Mouse (Mus musculus): ENCODE results near the gene Cntnap1. TPM values are rescaled to one million over a fixed set of nuclear protein-coding genes. Genes with fewer than 3 reads are reported as not detected.
"Not testable (repeated sequence)": the region's sequence is repeated elsewhere in the genome, so short reads cannot be mapped to it uniquely, and the experiment has no call there.

Gene Cntnap1
- 8.7 and 11.2 TPM in 2 replicates for polyA plus RNA-seq (2015; fragmentation: Nextera tagmentation; extraction: Ambion mirVana)

GRCm38 (mm10) chr11:101170354-101170810 lies at the start of gene Cntnap1:
Cntnap1 (plus strand) TSS chr11:101170523.
- H3K27me3 ChIP-seq (replicated peaks; ENCODE audit: control insufficient read depth, insufficient read depth, low read length): peaks cover 32% of the 10 kb centered on the region
- peak within 1 kb of the TSS; percentile 69 for H3K4me3 ChIP-seq (ENCODE audit: low read length)
- WGBS: 0% methylated on average over 27 of the region's 35 CpGs
- no peaks in the 10 kb centered on the region for H3K9me3 ChIP-seq (ENCODE audit: control insufficient read depth, low read length)
- peak within 1 kb of the TSS; percentile 78 for H3K9ac ChIP-seq (ENCODE audit: low read depth, low read length)
- peak within 1 kb of the TSS; percentile 82 for H3K27ac ChIP-seq (ENCODE audit: low read depth, low read length)
- no peak for ATAC-seq
- H3K4me1 ChIP-seq (ENCODE audit: control insufficient read depth, insufficient read depth, low read depth, low read length): peaks cover 56% of the 10 kb centered on the region
- peak within 1 kb of the TSS; percentile 90 for H3K4me2 ChIP-seq (ENCODE audit: low read length)
- H3K36me3 ChIP-seq (ENCODE audit: control insufficient read depth, insufficient read depth, low read length): peaks cover 9% of the 10 kb centered on the region

GRCm38 (mm10) chr11:101120545-101121188 lies 49.7 kb upstream of the Cntnap1 start:
- Histone ChIP-seq H3K4me2 (ENCODE audit: low read length) (peak overlapping the region; percentile 88), H3K27ac (ENCODE audit: low read depth, low read length) (peak overlapping the region; percentile 88), H3K27me3 (replicated peaks; ENCODE audit: control insufficient read depth, insufficient read depth, low read length) (no peaks in the 10 kb centered on the region), H3K4me1 (ENCODE audit: control insufficient read depth, insufficient read depth, low read depth, low read length) (peaks cover 28% of the 10 kb centered on the region), H3K4me3 (ENCODE audit: low read length) (peak overlapping the region; percentile 99), H3K9me3 (ENCODE audit: control insufficient read depth, low read length) (no peaks in the 10 kb centered on the region), H3K36me3 (ENCODE audit: control insufficient read depth, insufficient read depth, low read length) (no peaks in the 10 kb centered on the region; the same call in none of the 2 replicates), H3K9ac (ENCODE audit: low read depth, low read length) (peak overlapping the region; percentile 73)
- ATAC-seq: no peak
- WGBS: 20% methylated on average over 19 of the region's 19 CpGs

DNA sequence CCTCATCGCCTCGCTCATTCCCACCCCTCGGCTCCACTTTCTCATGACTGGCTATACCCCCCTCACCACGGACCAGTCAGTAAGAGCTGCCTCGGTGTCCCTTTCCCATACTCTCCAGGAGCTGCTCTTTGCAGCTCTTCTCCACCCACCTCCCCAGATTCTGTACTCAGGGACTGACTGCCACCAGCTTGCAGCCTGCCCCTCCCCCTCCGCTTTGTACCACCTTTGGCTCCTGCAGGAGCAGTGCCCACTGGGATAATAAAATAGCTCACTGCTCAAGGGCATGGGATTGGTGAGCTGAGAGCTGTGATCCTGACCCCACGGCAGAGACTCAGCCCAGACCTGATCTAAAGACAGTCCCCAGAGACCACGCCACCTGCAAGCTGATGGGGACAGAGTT lies 45.8 kb upstream of the Cntnap1 start:
- not testable (repeated sequence) for H3K4me2 ChIP-seq (ENCODE audit: low read length); H3K9ac ChIP-seq (ENCODE audit: low read depth, low read length); H3K9me3 ChIP-seq (ENCODE audit: control insufficient read depth, low read length); H3K27ac ChIP-seq (ENCODE audit: low read depth, low read length); H3K4me1 ChIP-seq (ENCODE audit: control insufficient read depth, insufficient read depth, low read depth, low read length); ATAC-seq; H3K27me3 ChIP-seq (replicated peaks; ENCODE audit: control insufficient read depth, insufficient read depth, low read length); H3K4me3 ChIP-seq (ENCODE audit: low read length)
- 97% methylated on average over 8 of the region's 8 CpGs for WGBS
- H3K36me3 ChIP-seq (ENCODE audit: control insufficient read depth, insufficient read depth, low read length): peaks cover 12% of the 10 kb centered on the region

DNA sequence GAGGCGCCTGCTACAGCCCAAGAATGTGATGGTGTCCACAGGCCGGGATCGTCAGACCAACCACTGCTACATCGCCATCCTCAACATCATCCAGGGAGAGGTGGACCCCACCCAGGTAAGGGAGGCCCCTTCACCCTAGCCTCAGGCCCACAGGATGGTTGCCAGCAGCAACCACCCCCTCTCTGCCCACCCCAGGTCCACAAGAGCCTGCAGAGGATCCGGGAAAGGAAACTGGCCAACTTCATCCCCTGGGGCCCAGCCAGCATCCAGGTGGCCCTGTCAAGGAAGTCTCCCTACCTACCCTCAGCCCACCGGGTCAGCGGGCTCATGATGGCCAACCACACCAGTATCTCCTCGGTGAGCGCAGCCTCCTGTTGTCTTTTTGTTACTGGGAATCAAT lies 45.3 kb upstream of the Cntnap1 start:
- not testable (repeated sequence) for H3K4me2 ChIP-seq (ENCODE audit: low read length); H3K27ac ChIP-seq (ENCODE audit: low read depth, low read length); H3K4me1 ChIP-seq (ENCODE audit: control insufficient read depth, insufficient read depth, low read depth, low read length); H3K4me3 ChIP-seq (ENCODE audit: low read length); H3K27me3 ChIP-seq (replicated peaks; ENCODE audit: control insufficient read depth, insufficient read depth, low read length); ATAC-seq; H3K9ac ChIP-seq (ENCODE audit: low read depth, low read length); H3K9me3 ChIP-seq (ENCODE audit: control insufficient read depth, low read length)
- H3K36me3 ChIP-seq (ENCODE audit: control insufficient read depth, insufficient read depth, low read length): peaks cover 12% of the 10 kb centered on the region
- WGBS: 100% methylated on average over 6 of the region's 9 CpGs

DNA sequence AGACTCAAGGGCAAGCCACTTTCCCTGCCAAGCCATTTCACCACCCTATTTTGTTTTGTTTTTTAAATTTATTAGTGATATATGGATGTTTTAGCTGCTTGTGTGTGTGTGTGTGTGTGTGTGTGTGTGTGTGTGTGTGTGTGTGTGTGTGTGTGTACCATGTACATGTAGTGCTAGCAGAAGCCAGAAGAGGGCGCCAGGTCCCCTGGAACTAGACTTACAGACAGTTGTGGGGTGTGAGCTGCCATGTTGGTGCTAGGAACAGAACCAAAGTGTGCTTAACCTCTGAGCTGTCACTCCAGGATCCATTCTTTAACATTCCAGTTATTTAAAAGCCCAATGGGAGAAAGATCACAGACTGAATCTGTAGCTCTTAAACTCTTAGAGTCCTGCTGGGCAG lies 43.2 kb upstream of the Cntnap1 start:
- Histone ChIP-seq H3K36me3 (ENCODE audit: control insufficient read depth, insufficient read depth, low read length) (peaks cover 12% of the 10 kb centered on the region), H3K4me1 (ENCODE audit: control insufficient read depth, insufficient read depth, low read depth, low read length) (no peaks in the 10 kb centered on the region), H3K4me2 (ENCODE audit: low read length) (no peak overlapping the region), H3K27ac (ENCODE audit: low read depth, low read length) (no peak overlapping the region), H3K9me3 (ENCODE audit: control insufficient read depth, low read length) (no peaks in the 10 kb centered on the region), H3K4me3 (ENCODE audit: low read length) (no peak overlapping the region), H3K9ac (ENCODE audit: low read depth, low read length) (no peak overlapping the region), H3K27me3 (replicated peaks; ENCODE audit: control insufficient read depth, insufficient read depth, low read length) (no peaks in the 10 kb centered on the region)
- 100% methylated on average over 1 of the region's 1 CpGs for WGBS
- no peak for ATAC-seq

- H3K9me3 ChIP-seq (ENCODE audit: control insufficient read depth, low read length): no peaks in the 10 kb centered on the region
- no peak for ATAC-seq
- no peak overlapping the region for H3K4me2 ChIP-seq (ENCODE audit: low read length)
- H3K27me3 ChIP-seq (replicated peaks; ENCODE audit: control insufficient read depth, insufficient read depth, low read length): no peaks in the 10 kb centered on the region
- WGBS: 89% methylated on average over 11 of the region's 11 CpGs
- H3K4me1 ChIP-seq (ENCODE audit: control insufficient read depth, insufficient read depth, low read depth, low read length): no peaks in the 10 kb centered on the region
- H3K4me3 ChIP-seq (ENCODE audit: low read length): no peak overlapping the region
- H3K9ac ChIP-seq (ENCODE audit: low read depth, low read length): no peak overlapping the region
- peaks cover 12% of the 10 kb centered on the region for H3K36me3 ChIP-seq (ENCODE audit: control insufficient read depth, insufficient read depth, low read length)
- H3K27ac ChIP-seq (ENCODE audit: low read depth, low read length): no peak overlapping the region
These were observed 41.2 kb upstream of the Cntnap1 start for GRCm38 (mm10) chr11:101128996-101129577.

DNA sequence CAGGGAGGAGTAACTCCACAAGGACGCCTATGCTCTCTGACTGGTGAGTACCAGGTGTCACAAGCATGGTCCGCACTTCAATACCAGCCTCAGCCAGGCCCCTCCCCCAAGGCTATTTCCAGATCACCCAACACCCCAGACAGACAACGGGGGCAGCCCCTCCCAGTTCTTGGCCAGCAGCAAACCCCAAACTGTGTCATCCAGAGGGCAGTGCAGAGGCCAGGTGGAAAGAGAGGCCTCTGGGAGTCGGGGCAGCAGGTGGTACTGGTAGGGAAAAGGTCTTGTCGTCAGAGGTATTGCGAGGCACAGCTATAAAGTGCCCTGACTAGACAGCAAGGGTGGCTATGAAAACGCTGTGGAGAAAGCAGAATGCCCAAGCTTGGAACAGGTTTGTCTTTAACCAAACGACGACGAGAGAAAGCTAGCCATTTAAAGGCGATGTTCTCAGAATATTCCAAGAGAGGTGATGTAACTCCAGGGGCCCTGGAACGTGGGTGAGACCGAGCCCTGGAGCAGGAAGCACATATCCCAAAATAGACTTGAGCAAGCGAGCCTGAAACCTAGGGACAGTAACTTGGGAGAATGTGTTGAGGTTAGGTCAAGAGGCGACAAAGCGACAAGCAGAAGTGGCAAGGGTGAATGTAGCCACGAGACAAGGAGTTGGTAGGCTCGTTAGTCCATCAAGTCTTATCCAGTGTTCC lies 40.1 kb upstream of the Cntnap1 start:
- H3K27me3 ChIP-seq (replicated peaks; ENCODE audit: control insufficient read depth, insufficient read depth, low read length): no peaks in the 10 kb centered on the region
- H3K36me3 ChIP-seq (ENCODE audit: control insufficient read depth, insufficient read depth, low read length): peaks cover 12% of the 10 kb centered on the region
- no peak overlapping the region for H3K4me3 ChIP-seq (ENCODE audit: low read length)
- ATAC-seq: no peak
- H3K9ac ChIP-seq (ENCODE audit: low read depth, low read length): no peak overlapping the region
- 53% methylated on average over 18 of the region's 18 CpGs for WGBS
- H3K27ac ChIP-seq (ENCODE audit: low read depth, low read length): no peak overlapping the region
- no peaks in the 10 kb centered on the region for H3K4me1 ChIP-seq (ENCODE audit: control insufficient read depth, insufficient read depth, low read depth, low read length)
- H3K4me2 ChIP-seq (ENCODE audit: low read length): no peak overlapping the region
- no peaks in the 10 kb centered on the region for H3K9me3 ChIP-seq (ENCODE audit: control insufficient read depth, low read length)

DNA sequence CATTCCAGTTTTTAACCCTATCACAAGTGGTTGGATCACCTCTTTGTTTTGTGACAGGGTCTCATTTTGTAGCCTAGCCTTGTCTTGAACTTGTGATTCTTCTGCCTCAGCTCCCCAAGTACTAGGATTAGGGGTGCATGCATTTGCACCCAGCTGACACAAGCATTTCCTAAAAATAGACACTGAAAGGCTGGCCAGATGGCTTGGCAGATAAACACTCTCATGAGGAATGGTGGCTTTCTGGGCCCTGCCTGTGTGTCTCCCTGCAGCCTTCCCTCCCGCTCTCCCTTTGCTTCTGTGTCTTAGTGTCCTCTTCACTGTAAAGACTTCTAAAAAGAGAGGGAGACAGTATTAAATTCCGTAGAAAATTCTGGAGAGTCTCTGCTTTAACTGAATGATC lies 39.1 kb upstream of the Cntnap1 start:
- 79% methylated on average over 2 of the region's 2 CpGs for WGBS
- no peak overlapping the region for H3K27ac ChIP-seq (ENCODE audit: low read depth, low read length)
- H3K36me3 ChIP-seq (ENCODE audit: control insufficient read depth, insufficient read depth, low read length): peaks cover 8% of the 10 kb centered on the region
- no peak overlapping the region for H3K9ac ChIP-seq (ENCODE audit: low read depth, low read length)
- no peaks in the 10 kb centered on the region for H3K9me3 ChIP-seq (ENCODE audit: control insufficient read depth, low read length)
- H3K4me3 ChIP-seq (ENCODE audit: low read length): no peak overlapping the region
- no peaks in the 10 kb centered on the region for H3K4me1 ChIP-seq (ENCODE audit: control insufficient read depth, insufficient read depth, low read depth, low read length)
- no peaks in the 10 kb centered on the region for H3K27me3 ChIP-seq (replicated peaks; ENCODE audit: control insufficient read depth, insufficient read depth, low read length)
- ATAC-seq: no peak
- H3K4me2 ChIP-seq (ENCODE audit: low read length): no peak overlapping the region

- no peak for ATAC-seq
- peaks cover 2% of the 10 kb centered on the region for H3K36me3 ChIP-seq (ENCODE audit: control insufficient read depth, insufficient read depth, low read length)
- no peak overlapping the region for H3K9ac ChIP-seq (ENCODE audit: low read depth, low read length)
- 87% methylated on average over 6 of the region's 6 CpGs for WGBS
- H3K4me3 ChIP-seq (ENCODE audit: low read length): no peak overlapping the region
- H3K4me2 ChIP-seq (ENCODE audit: low read length): no peak overlapping the region
- H3K4me1 ChIP-seq (ENCODE audit: control insufficient read depth, insufficient read depth, low read depth, low read length): no peaks in the 10 kb centered on the region
- no peaks in the 10 kb centered on the region for H3K9me3 ChIP-seq (ENCODE audit: control insufficient read depth, low read length)
- H3K27me3 ChIP-seq (replicated peaks; ENCODE audit: control insufficient read depth, insufficient read depth, low read length): no peaks in the 10 kb centered on the region
- no peak overlapping the region for H3K27ac ChIP-seq (ENCODE audit: low read depth, low read length)
These were observed 38.6 kb upstream of the Cntnap1 start for GRCm38 (mm10) chr11:101131701-101132100.

All from hindbrain, embryonic 16.5 days (tissue).